Mouse (Mus musculus) testis, postnatal 14 days (tissue): Measurements from ENCODE around the gene Poln.

ENCODE experiments used
- DNase-seq: peaks from one replicate; pipeline ENCODE4 v3.0.0; 2021; ENCODE audit warnings: low spot score

Poln gene

GRCm38 (mm10) chr5:34186391-34186790, 17.1 kb upstream of the Poln start:
- DNase-seq, result no peak

- DNase-seq, result no peak
Measured at GRCm38 (mm10) chr5:34185791-34186190, 16.5 kb upstream of the Poln start.

GRCm38 (mm10) chr5:34185051-34185580, 15.9 kb upstream of the Poln start:
- DNase-seq, result no peak

GRCm38 (mm10) chr5:34183976-34184375, 14.7 kb upstream of the Poln start:
- no peak for DNase-seq

- peak; percentile 51 for DNase-seq
Measured at GRCm38 (mm10) chr5:34183156-34183880, 14.1 kb upstream of the Poln start.

GRCm38 (mm10) chr5:34182486-34182885, 13.2 kb upstream of the Poln start:
- no peak for DNase-seq

GRCm38 (mm10) chr5:34177821-34178220, 8.6 kb upstream of the Poln start:
- DNase-seq, result peak; percentile 1

GRCm38 (mm10) chr5:34177091-34177490, 7.8 kb upstream of the Poln start:
- peak; percentile 3 for DNase-seq

GRCm38 (mm10) chr5:34176691-34177090, 7.4 kb upstream of the Poln start:
- peak; percentile 3 for DNase-seq

GRCm38 (mm10) chr5:34175403-34175694, 6.1 kb upstream of the Poln start:
- DNase-seq, result peak; percentile 5

- DNase-seq, result peak; percentile 3
Measured at GRCm38 (mm10) chr5:34174550-34175402, 5.5 kb upstream of the Poln start.

GRCm38 (mm10) chr5:34174021-34174420, 4.8 kb upstream of the Poln start:
- DNase-seq, result peak; percentile 5

- peak; percentile 44 for DNase-seq
Measured at GRCm38 (mm10) chr5:34170726-34171125, 1.5 kb upstream of the Poln start.

GRCm38 (mm10) chr5:34169954-34170353, 706 bp upstream of the Poln start:
- no peak for DNase-seq

- no peak for DNase-seq
Measured at GRCm38 (mm10) chr5:34167857-34168256, 1.4 kb downstream of the Poln start.

GRCm38 (mm10) chr5:34165793-34166192, 3.5 kb downstream of the Poln start:
- DNase-seq, result no peak

GRCm38 (mm10) chr5:34148476-34148875, 20.8 kb downstream of the Poln start:
- no peak for DNase-seq

- no peak for DNase-seq
Measured at GRCm38 (mm10) chr5:34147554-34147953, 21.7 kb downstream of the Poln start.

GRCm38 (mm10) chr5:34139751-34140150, 29.5 kb downstream of the Poln start:
- DNase-seq, result peak; percentile 13

GRCm38 (mm10) chr5:34132731-34133130, 36.5 kb downstream of the Poln start:
- DNase-seq, result no peak

- DNase-seq, result no peak
Measured at GRCm38 (mm10) chr5:34124131-34124530, 45.1 kb downstream of the Poln start.

GRCm38 (mm10) chr5:34119121-34119856, 50.0 kb downstream of the Poln start:
- no peak for DNase-seq

- no peak for DNase-seq
Measured at GRCm38 (mm10) chr5:34105681-34106080, 63.6 kb downstream of the Poln start.
